Mouse (Mus musculus) lung, adult 2 months (tissue): ENCODE data around the gene Gm2696.

ENCODE experiments used
- CTCF ChIP-seq: fragments of 200-500 bp; IDR thresholded peaks from 2 replicates; pipeline ENCODE4 v1.5.1; 2011; ENCODE audit warnings: mild to moderate bottlenecking, low read length, control low read depth; ENCODE audit not compliant: insufficient read depth
- POLR2A ChIP-seq: fragments of 200-500 bp; IDR thresholded peaks from 2 replicates; pipeline ENCODE4 v1.6.1; 2011; ENCODE audit warnings: low read depth, mild to moderate bottlenecking, control low read depth, low read length, borderline replicate concordance; ENCODE audit errors: extremely low read depth

- TF ChIP-seq POLR2A (no peak), CTCF (no peak)
Observed at GRCm38 (mm10) chr10:77867546-77867945, 53.1 kb downstream of the Gm2696 start.
